Mouse (Mus musculus): ENCODE results near the gene Ptp4a2. TPM values are rescaled to one million over a fixed set of nuclear protein-coding genes. Genes with fewer than 3 reads are reported as not detected.

The Ptp4a2 gene
- polyA plus RNA-seq, 1 experiment from 2014 or later = 163 TPM

Small RNA genes lying within 50 kb of the gene (microRNA-seq; reads per million reads assigned to microRNA genes)
- not detected for gene Gm28017

Other genes with a start within 250 kb of the Ptp4a2 start
- 10.0 and 10.5 TPM in 2 replicates for gene Lck, start 237.6 kb upstream of the Ptp4a2 start, polyA plus RNA-seq (2014; fragmentation: Nextera tagmentation; extraction: Ambion mirVana)
- gene Fam167b, start 232.7 kb upstream of the Ptp4a2 start, polyA plus RNA-seq (2014; fragmentation: Nextera tagmentation; extraction: Ambion mirVana) = not detected in 2 replicates
- 206 and 221 TPM in 2 replicates for gene Eif3i, start 210.6 kb upstream of the Ptp4a2 start, polyA plus RNA-seq (2014; fragmentation: Nextera tagmentation; extraction: Ambion mirVana)
- 188 and 191 TPM in 2 replicates for gene Tmem234, start 210.6 kb upstream of the Ptp4a2 start, polyA plus RNA-seq (2014; fragmentation: Nextera tagmentation; extraction: Ambion mirVana)
- gene Dcdc2b, start 197.0 kb upstream of the Ptp4a2 start, polyA plus RNA-seq (2014; fragmentation: Nextera tagmentation; extraction: Ambion mirVana) = 3.9 and 4.7 TPM in 2 replicates
- 28.2 and 33.3 TPM in 2 replicates for gene Iqcc, start 192.1 kb upstream of the Ptp4a2 start, polyA plus RNA-seq (2014; fragmentation: Nextera tagmentation; extraction: Ambion mirVana)
- gene Ccdc28b, start 187.3 kb upstream of the Ptp4a2 start, polyA plus RNA-seq (2014; fragmentation: Nextera tagmentation; extraction: Ambion mirVana) = 136 and 141 TPM in 2 replicates
- gene Txlna, start 170.2 kb upstream of the Ptp4a2 start, polyA plus RNA-seq (2014; fragmentation: Nextera tagmentation; extraction: Ambion mirVana) = 40.1 and 46.0 TPM in 2 replicates
- gene Kpna6, start 138.5 kb upstream of the Ptp4a2 start, polyA plus RNA-seq (2014; fragmentation: Nextera tagmentation; extraction: Ambion mirVana) = 17.2 and 19.7 TPM in 2 replicates
- gene Tmem39b, start 114.4 kb upstream of the Ptp4a2 start, polyA plus RNA-seq (2014; fragmentation: Nextera tagmentation; extraction: Ambion mirVana) = 22.9 and 23.3 TPM in 2 replicates
- gene Khdrbs1, start 68.9 kb upstream of the Ptp4a2 start, polyA plus RNA-seq (2014; fragmentation: Nextera tagmentation; extraction: Ambion mirVana) = 105 and 141 TPM in 2 replicates
- not detected in 2 replicates for gene Spocd1, start 118.0 kb downstream of the Ptp4a2 start, polyA plus RNA-seq (2014; fragmentation: Nextera tagmentation; extraction: Ambion mirVana)
- 15.4 and 17.1 TPM in 2 replicates for gene Adgrb2, start 173.7 kb downstream of the Ptp4a2 start, polyA plus RNA-seq (2014; fragmentation: Nextera tagmentation; extraction: Ambion mirVana)
- 5.8 and 18.2 TPM in 2 replicates for gene Col16a1, start 236.6 kb downstream of the Ptp4a2 start, polyA plus RNA-seq (2014; fragmentation: Nextera tagmentation; extraction: Ambion mirVana)

All from neural tube, embryonic 14.5 days (tissue).